ENCODE assay signal across 7 mouse cellular contexts in genomic region chr5:150593756-150594648, GRCm38 (mm10). TPM values are rescaled to one million over a fixed set of nuclear protein-coding genes. Genes with fewer than 3 reads are reported as not detected.
DNase-seq lines count a peak whose midpoint lies in the region; ATAC-seq and TF ChIP-seq lines count a peak whose summit lies in the region.

No protein-coding gene starts in this region.

- peak overlapping the region; percentile 100 for H3K4me2 ChIP-seq in intestine, postnatal 0 days (replicated peaks; ENCODE audit: low read depth)
- peak overlapping the region; percentile 100 for H3K4me2 ChIP-seq in limb, embryonic 12.5 days
- H3K4me2 ChIP-seq in midbrain, embryonic 13.5 days (replicated peaks), result peak overlapping the region; percentile 100

- peak overlapping the region; percentile 87 for H3K4me3 ChIP-seq in cortical plate, adult 2 months (ENCODE audit: insufficient read depth, low read length)
- peak overlapping the region; percentile 85 for H3K4me3 ChIP-seq in intestine, postnatal 0 days (ENCODE audit: low read depth, low read length)
- peak overlapping the region; percentile 84 for H3K4me3 ChIP-seq in limb, embryonic 12.5 days (replicated peaks)
- H3K4me3 ChIP-seq in midbrain, embryonic 13.5 days (replicated peaks), result peak overlapping the region; percentile 83

- H3K27me3 ChIP-seq in intestine, postnatal 0 days (replicated peaks; ENCODE audit: control insufficient read depth, insufficient read depth, low read length), result no peaks in the 10 kb centered on the region
- H3K27me3 ChIP-seq in limb, embryonic 12.5 days, result peaks cover 49% of the 10 kb centered on the region
- peaks cover 41% of the 10 kb centered on the region for H3K27me3 ChIP-seq in midbrain, embryonic 13.5 days

- TF ChIP-seq POLR2A in cortical plate, adult 2 months (IDR thresholded peaks at IDR 0.05; ENCODE audit: extremely low read depth, insufficient read depth, low read length), result peak; percentile 58; the same call in 1 of the 2 replicates

- no peaks in the 10 kb centered on the region for H3K4me1 ChIP-seq in cortical plate, adult 2 months (ENCODE audit: control insufficient read depth, insufficient read depth, low read length)
- no peaks in the 10 kb centered on the region for H3K4me1 ChIP-seq in intestine, postnatal 0 days (replicated peaks; ENCODE audit: control insufficient read depth, insufficient read depth, low read length)
- H3K4me1 ChIP-seq in limb, embryonic 12.5 days (replicated peaks), result peaks cover 23% of the 10 kb centered on the region
- peaks cover 16% of the 10 kb centered on the region for H3K4me1 ChIP-seq in midbrain, embryonic 13.5 days (replicated peaks)

- H3K27ac ChIP-seq in cortical plate, adult 2 months (ENCODE audit: insufficient read depth, low read length), result peak overlapping the region; percentile 96
- peak overlapping the region; percentile 78 for H3K27ac ChIP-seq in intestine, postnatal 0 days (ENCODE audit: low read depth, low read length)
- no peak overlapping the region for H3K27ac ChIP-seq in limb, embryonic 12.5 days
- H3K27ac ChIP-seq in midbrain, embryonic 13.5 days, result no peak overlapping the region

- TF ChIP-seq CTCF in cortical plate, adult 2 months (IDR thresholded peaks at IDR 0.05; ENCODE audit: extremely low read depth, insufficient read depth, low read length), result no peak
- TF ChIP-seq CTCF in intestine, postnatal 0 days (IDR thresholded peaks at IDR 0.05; ENCODE audit: low read depth), result no peak

- H3K9ac ChIP-seq in intestine, postnatal 0 days (ENCODE audit: low read depth, low read length), result peak overlapping the region; percentile 85
- H3K9ac ChIP-seq in limb, embryonic 12.5 days (replicated peaks), result peak overlapping the region; percentile 71
- peak overlapping the region; percentile 80 for H3K9ac ChIP-seq in midbrain, embryonic 13.5 days (replicated peaks)

- no peaks in the 10 kb centered on the region for H3K36me3 ChIP-seq in intestine, postnatal 0 days (ENCODE audit: control insufficient read depth, insufficient read depth)
- H3K36me3 ChIP-seq in limb, embryonic 12.5 days, result no peaks in the 10 kb centered on the region
- no peaks in the 10 kb centered on the region for H3K36me3 ChIP-seq in midbrain, embryonic 13.5 days

- peak; percentile 35 for ATAC-seq in granulocyte monocyte progenitor cell, adult 5-6 weeks (replicated peaks; ENCODE audit: poor library complexity, severe bottlenecking)
- ATAC-seq in intestine, postnatal 0 days, result peak; percentile 51
- peak; percentile 67; the same call in 1 of the 2 replicates for ATAC-seq in limb, embryonic 12.5 days (ENCODE audit: insufficient number of reproducible peaks, insufficient read depth, low FRiP score, low TSS enrichment, low read depth)
- peak; percentile 81 for ATAC-seq in midbrain, embryonic 13.5 days

- H3K9me3 ChIP-seq in intestine, postnatal 0 days (ENCODE audit: control insufficient read depth), result no peaks in the 10 kb centered on the region
- H3K9me3 ChIP-seq in limb, embryonic 12.5 days, result no peaks in the 10 kb centered on the region
- no peaks in the 10 kb centered on the region for H3K9me3 ChIP-seq in midbrain, embryonic 13.5 days

- whole genome bisulfite sequencing in intestine, postnatal 0 days, result 1% methylated on average over 97 of the region's 102 CpGs
- 1% methylated on average over 92 of the region's 102 CpGs for WGBS in limb, embryonic 12.5 days
- under 1% methylated on average over 94 of the region's 102 CpGs for WGBS in midbrain, embryonic 13.5 days

- peak; percentile 52 for DNase-seq in adipocyte (ENCODE audit: low spot score)
- peak; percentile 68 to 77 for DNase-seq in spleen, adult 18-20 months

RNA-seq across cellular contexts. Expression of gene N4bp2l1, which starts 3.0 kb away (rescaled TPM):
- polyA plus RNA-seq in cortical plate, adult 2 months (2012; rRNA removed), result 57.1 and 62.5 TPM in 2 replicates
- 28.9 and 31.4 TPM in 2 replicates for total RNA-seq in granulocyte monocyte progenitor cell, adult 5-6 weeks (2014; fragmentation: Nextera tagmentation)
- total RNA-seq in granulocyte monocyte progenitor cell, adult 5-6 weeks (2017), result 28.8 and 29.7 TPM in 2 replicates
- 21.1 and 21.3 TPM in 2 replicates for polyA plus RNA-seq in intestine, postnatal 0 days (2015; fragmentation: Nextera tagmentation; extraction: Ambion mirVana)
- polyA plus RNA-seq in limb, embryonic 12.5 days (2016; fragmentation: Nextera tagmentation; extraction: Ambion mirVana), result 4.7 and 5.0 TPM in 2 replicates
- 6.0 and 7.0 TPM in 2 replicates for polyA plus RNA-seq in midbrain, embryonic 13.5 days (2015; fragmentation: Nextera tagmentation; extraction: Ambion mirVana)

Comparison
In these comparisons a context has a peak if more than half of its experiments do, and no peak if none do; other contexts are left out.
1. H3K27ac ChIP-seq: peak in cortical plate, adult 2 months (single experiment) and intestine, postnatal 0 days (single experiment); none in limb, embryonic 12.5 days (single experiment) and midbrain, embryonic 13.5 days (single experiment).
2. Peak in every context shown above with its lines, with median percentiles within 50 percentile points of each other: H3K4me3 ChIP-seq, ATAC-seq, H3K4me2 ChIP-seq and H3K9ac ChIP-seq.